Mouse (Mus musculus) erythroblast, adult 5-6 weeks (primary cell): ENCODE results near the gene Cdh13. TPM values are rescaled to one million over a fixed set of nuclear protein-coding genes. Genes with fewer than 3 reads are reported as not detected.

Experiments used
- ATAC-seq: replicated peaks from 2 replicates; pipeline ENCODE4 v1.8.0; 2016; ENCODE audit warnings: moderate number of reproducible peaks, mild to moderate bottlenecking, moderate TSS enrichment, inconsistent platforms; ENCODE audit not compliant: poor library complexity, low FRiP score, severe bottlenecking
- total RNA-seq, 2 experiments: library from RNA; stranded (forward) in 1 of 2; stranded (reverse) in 1 of 2; fragments of 150-400 nt in 1 of 2; fragments of 200-764, 138-1000 nt in 1 of 2; gene quantifications; 2 replicates each; pipeline versions ENCODE4 v1.2.3 to v1.2.4; 2015 to 2017; ENCODE audit warnings: low replicate concordance in 2 of 2

Gene Cdh13
- total RNA-seq (2015; ENCODE audit: low replicate concordance): not detected in 2 replicates
- not detected in 2 replicates for total RNA-seq (2017; ENCODE audit: low replicate concordance)

DNA sequence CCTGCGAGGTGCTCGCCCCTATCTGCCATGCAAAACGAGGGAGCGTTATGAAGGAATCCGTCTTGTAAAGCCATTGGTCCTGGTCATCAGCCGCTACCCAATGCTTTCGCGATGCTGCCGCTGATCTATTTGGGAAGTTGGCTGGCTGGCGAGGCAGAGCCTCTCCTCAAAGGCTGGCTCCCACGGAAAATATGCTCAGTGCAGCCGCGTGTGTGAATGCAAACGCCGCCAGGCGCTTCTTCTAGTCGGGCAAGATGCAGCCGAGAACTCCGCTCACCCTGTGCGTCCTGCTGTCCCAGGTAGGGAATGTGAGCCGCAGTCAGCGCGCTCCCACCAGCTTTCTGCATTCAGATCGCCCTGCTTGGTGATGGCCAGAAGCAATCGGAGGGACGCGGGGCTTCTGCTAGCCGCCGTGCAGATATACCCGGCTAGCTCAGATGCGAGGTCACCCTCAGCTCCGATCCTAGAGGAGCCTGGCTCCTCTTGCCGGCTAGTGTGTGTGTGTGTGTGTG lies at the start of gene Cdh13:
Gene Cdh13 (plus strand): TSS at position 134 of the 512 bp plus-strand sequence.
- ATAC-seq: no peak

GRCm38 (mm10) chr8:118235626-118236025 lies 47.9 kb upstream of the Cdh13 start:
- ATAC-seq: no peak

- ATAC-seq: no peak
Observed at GRCm38 (mm10) chr8:118237150-118237620, 46.3 kb upstream of the Cdh13 start.

DNA sequence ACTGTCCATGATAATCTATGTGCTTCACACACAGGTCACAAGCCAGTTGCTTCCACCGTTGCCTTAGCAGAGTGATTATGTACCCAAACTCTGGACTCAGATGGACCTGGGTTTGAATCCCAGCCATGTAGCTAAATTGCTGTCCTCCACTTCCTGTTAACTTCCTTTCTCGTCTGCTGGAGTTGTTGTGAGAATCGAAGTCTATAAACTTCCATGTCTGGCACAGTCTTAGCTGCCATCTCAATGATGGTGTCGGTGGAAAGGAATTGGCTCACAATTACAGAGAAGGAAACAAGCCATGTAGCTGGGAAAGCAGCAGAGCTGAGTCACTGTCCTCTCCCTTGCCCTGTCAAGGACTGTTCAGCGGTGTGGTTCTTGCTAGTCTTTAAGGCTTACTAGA lies 45.4 kb upstream of the Cdh13 start:
- ATAC-seq: no peak

- no peak for ATAC-seq
Observed at GRCm38 (mm10) chr8:118239186-118239585, 44.3 kb upstream of the Cdh13 start.

GRCm38 (mm10) chr8:118249319-118249718 lies 34.2 kb upstream of the Cdh13 start:
- no peak for ATAC-seq

- no peak for ATAC-seq
Observed at GRCm38 (mm10) chr8:118249923-118250322, 33.6 kb upstream of the Cdh13 start.

DNA sequence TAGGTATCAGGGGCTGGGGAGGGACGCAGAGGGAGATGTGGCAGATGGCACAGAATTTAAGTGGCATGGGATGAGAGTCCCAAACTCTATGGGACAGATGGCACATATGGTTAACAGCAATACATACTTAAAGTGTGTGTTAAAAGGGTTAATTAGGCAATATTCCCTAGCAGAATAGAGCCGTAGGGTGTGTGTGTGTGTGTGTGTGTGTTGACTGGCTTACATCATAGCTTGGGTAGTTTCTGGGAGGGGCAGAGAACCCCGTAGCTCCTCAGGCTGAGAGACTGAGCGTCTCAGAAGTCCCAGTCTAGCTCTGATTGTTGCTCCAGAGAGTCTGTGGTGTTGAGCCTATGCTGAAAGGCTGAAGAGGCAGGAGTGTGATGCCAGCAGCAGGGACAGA lies 20.4 kb upstream of the Cdh13 start:
- ATAC-seq: no peak

DNA sequence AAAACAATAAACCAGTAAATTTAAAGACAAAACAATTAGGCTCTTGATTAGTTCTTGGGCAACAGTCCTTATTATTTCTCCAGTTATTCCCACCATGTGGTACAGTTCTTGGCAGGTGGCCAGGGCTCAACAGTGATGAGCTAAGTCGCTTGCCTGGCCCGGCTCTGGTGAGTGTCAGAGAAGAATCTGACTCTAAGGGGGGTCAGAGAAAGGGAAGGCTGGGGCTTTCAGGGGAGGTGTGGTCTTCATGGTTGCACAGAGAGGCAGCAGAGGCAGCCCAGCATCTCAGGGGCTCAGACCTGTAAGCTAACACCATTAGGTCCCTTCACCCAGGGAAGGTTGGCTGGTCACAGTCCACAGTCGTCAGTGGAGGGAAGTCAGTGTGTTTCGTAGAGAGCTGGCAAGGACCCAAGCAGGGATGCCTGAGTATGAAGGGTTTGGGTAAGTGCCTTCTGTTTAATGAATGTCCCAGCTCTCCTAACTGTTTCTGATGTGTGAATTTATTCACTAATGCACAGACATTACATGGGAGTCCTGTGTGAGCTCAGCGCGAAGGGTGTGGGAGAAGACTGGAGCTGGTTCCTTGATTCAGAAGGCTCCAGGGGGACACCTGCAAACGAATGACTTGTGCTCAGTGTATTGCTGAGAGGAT lies 12.7 kb upstream of the Cdh13 start:
- ATAC-seq: no peak

DNA sequence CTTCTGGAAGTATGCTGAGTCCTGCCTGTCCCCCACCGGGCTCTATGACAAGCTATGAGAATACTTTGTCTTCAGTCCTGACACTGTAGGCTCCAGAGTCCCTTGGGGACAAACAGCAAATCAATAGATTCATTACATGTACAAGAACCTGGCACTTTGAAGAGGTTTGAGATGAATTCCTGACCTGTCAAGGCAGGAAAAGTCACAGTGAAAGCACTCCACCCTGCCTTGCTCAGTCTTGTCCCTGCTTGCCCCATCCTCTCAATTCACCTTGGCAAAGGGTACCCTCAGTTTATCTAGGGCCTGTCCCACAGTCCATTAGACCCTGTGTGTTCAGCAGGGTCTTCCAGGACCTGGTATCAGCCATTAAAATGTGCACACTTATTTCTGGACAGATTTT lies 11.0 kb upstream of the Cdh13 start:
- no peak for ATAC-seq

DNA sequence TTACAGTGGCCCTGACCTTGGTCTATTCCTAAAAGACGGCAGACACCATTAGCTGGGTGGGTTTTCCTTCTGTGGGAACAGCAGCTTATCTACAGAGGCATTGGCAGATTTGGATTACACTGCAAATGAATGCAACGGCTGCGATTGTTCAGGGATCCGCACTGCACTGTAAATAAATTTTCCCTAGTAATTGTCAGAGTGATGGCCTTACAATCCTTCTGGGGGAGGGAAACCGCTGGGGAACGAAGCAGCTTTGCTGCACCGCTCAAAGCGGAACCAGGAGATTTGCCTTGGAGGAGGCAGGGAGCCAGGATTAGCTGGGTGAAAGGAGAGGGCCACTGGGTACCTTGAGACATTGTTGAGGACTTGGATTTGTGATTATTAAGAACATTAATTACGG lies 9.3 kb upstream of the Cdh13 start:
- no peak for ATAC-seq

DNA sequence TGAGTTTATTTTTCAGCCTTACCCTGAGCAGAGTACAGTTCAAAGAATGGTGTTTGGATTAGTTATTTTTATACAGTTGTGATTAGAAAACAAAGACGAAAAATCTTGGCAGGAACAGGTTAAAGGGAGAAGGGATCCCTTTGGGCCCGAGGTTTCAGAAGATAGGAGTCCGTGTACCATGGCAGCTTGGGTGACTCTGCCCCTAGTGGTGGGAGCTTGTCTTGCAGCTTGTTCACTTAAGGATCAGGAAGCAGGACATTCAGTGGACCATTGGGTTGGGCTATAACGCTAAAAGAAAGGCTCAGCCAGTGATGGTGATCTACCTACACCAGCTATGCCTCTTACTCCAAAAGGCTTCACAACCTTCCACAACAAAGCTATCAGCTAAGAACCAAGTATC lies 8.8 kb upstream of the Cdh13 start:
- no peak for ATAC-seq

DNA sequence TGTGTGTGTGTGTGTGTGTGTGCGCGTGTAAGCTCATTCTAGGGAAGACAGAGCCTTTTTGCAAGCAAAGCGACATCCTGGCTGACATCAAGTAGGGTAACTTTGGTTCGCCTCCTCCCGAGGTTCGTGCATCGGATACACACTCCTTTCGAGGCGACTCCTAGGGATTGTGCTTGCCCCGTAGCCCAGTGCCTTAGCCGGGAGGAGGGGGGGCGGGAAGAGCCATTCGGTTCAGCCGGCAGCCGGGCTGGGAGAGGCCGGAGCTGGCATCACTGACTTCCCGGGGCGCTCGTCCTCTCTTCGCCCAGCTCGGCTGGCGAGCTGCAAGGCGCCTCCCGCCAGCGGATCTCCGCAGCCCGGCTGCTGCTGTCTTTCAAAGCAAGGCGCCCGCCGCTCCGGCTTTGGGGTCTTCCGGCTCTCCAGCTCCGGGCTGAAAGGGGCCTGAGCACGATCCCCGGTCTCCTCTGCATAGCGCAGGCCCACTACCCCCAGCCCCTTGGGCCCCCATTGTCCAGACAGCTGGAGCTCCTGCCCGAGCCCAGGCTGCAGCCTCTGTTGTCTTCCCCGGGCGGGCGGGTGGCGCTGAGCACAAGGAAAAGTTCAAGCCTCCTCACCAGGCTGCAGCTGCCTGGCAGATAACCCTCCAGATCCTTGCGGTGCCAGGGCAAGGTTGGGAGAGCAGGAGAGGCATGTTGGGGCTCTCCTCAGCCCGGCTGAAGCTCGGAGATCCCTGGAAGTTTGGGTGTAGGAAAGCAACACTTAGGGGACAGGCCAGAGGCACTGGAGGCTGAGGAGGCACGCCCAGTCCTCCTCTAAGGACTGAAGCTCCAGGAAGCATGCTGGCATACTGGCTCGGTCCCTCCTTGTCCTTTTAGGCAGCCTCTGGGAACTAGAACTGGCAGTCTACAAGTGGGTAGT lies 838 bp downstream of the Cdh13 start:
- no peak for ATAC-seq

- no peak for ATAC-seq
Observed at GRCm38 (mm10) chr8:118285596-118286281, 2.2 kb downstream of the Cdh13 start.

- ATAC-seq: no peak
Observed at GRCm38 (mm10) chr8:118286282-118287180, 3.0 kb downstream of the Cdh13 start.

DNA sequence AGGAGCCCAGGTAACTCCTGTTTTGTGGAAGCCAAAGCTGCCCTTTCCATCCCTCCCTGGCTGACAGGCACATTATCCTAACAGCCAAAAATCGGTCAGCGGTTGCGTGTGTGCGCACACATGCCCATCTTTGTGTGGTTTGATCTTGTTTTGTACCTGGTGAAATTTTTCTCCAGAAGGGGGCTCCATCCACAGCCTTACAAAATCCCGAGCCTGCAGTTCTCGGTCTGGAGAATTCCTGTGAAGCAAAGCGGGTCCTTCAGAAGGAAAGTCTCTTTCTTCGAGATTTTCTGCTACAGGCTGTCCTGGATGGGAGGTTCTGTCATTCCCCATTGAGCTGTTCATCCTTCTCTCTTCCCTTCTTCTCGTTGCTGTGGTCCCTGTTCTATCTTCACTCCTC lies 4.0 kb downstream of the Cdh13 start:
- ATAC-seq: no peak

- ATAC-seq: no peak
Observed at GRCm38 (mm10) chr8:118288259-118288952, 4.9 kb downstream of the Cdh13 start.

DNA sequence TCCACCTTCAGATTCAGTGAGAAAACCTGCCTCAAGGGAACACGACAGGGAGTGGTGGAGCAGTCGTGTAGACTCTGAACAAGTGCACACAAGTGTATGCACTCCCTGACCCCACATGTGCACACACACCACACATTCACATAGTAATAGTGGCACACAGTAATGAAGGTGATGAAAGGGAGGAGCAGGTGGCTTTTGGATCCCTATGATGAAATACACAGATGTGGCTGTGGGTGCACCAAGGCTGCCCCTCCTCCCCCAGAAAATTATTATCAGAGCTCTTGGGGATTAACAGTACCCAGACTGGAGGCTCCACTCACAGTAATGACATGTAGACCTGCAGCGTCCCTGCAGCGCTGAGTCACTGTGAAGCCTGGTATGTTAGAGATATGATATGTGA lies 5.6 kb downstream of the Cdh13 start:
- ATAC-seq: no peak

DNA sequence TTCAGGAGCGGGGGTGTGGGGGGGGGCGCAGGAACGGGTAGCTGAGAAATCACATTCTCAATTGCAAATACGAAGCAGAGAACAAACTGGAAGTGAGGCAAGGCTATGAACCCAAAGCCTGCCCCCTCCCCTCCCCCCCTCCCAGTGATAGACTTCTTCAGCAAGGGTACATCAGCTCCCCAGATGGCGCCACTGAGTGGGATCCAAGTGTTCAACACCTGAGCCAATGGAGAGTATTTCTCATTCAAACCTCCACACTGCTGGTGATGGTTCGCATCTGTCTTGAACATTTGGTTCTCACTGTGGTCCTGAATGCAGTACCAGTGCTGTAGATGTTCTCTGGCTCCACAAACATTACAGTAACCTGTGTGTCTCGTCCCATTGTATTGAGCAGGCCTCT lies 6.0 kb downstream of the Cdh13 start:
- no peak for ATAC-seq
